Mouse (Mus musculus) inflammation-experienced regulatory T-cells, adult 6 months (primary cell): ENCODE results near the gene Hcn2. TPM values are rescaled to one million over a fixed set of nuclear protein-coding genes. Genes with fewer than 3 reads are reported as not detected.

Experiments
- ATAC-seq: one replicate; pipeline ENCODE4 v1.8.0; 2017
- polyA plus RNA-seq, 3 experiments: library from polyadenylated mRNA; unstranded; fragments of 100-300 nt; shearing (Covaris generic); gene quantifications; one replicate each; pipeline ENCODE4 v1.2.1; 2017

Hcn2 gene
- not detected for polyA plus RNA-seq

DNA sequence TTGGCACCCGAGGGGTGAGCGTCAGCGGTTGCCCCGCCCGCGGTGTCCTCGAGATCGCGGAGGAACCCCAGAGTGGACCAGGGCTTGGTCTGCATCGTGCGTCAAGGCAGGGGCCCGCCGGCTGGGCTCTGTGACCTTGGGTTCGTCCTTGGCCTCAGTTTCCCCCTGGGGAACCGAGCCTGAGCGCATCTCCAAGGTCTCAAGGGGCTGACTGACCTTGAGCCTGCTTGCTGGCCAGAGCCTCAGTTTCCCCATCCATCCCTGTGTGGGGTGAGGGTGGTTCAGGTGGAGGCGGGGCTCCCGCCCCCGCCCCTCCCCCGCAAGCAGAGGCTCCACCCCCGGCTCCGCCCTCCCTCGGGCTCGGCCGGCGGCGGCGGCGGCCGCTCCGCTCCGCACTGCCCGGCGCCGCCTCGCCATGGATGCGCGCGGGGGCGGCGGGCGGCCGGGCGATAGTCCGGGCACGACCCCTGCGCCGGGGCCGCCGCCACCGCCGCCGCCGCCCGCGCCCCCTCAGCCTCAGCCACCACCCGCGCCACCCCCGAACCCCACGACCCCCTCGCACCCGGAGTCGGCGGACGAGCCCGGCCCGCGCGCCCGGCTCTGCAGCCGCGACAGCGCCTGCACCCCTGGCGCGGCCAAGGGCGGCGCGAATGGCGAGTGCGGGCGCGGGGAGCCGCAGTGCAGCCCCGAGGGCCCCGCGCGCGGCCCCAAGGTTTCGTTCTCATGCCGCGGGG is at the start of gene Hcn2:
Hcn2 (plus strand) TSS at position 381 of the 734 bp plus-strand sequence.
- ATAC-seq, result no peak

DNA sequence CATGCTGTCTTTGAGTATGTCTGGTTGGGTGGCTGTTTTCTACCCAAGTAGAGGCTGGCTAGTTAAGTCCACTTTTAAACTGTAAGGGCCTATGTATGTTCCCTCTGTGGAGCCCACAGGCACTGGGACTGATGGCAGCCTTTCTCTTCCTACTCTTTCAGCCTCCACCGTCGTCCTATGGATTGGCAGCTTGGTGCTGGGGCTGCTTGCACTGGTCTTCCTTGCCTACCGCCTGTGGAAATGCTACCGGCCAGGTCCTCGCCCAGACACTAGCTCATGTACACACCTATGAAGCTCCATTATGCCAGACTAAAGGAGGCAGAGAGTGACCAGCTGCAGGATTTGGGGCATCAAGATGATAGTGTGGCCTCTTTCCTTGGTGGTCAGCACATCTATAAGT is 48.4 kb upstream of the Hcn2 start:
- ATAC-seq, result no peak

DNA sequence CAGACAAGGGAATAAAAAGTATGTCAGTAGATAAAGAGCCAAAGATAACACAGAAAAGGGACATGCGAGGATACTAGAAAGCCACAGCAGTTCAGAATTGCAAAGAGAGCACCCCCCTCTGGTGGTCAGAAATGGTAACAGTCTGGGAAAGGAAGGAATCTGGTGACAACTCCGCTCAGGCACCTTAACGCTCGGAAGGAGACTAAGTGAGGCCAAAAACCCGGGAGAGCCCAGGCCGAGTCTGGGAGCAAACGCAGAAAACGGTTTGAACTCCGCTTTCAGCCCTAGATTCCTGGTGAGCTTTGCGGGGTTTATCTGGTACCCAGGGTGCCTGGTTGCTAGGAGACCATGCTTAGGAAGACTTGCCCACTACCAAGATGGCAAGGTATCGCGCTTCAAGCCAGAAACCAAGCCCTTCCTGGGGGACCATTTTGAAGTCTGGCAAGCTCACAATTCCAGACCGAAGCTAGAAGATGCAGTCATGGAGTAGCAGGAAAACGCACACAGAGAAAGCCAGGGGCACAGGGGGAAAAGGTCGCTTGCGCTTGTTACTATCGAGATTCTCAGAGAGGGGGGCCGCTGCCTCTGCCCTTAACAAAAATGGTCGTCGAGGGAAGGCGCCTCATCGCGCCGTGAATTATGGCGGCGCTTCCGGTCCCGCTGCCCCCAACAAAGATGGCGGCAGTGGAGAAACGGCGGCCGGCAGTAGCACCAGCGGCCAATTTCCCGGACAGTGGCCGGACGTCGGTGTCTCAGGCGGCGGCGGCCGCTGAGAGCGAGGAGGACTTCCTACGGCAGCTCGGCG is 47.5 kb upstream of the Hcn2 start, which contains the start of gene Tpgs1:
Tpgs1 (plus strand) TSS at position 599 of the 805 bp plus-strand sequence.
- ATAC-seq, result peak; percentile 94

DNA sequence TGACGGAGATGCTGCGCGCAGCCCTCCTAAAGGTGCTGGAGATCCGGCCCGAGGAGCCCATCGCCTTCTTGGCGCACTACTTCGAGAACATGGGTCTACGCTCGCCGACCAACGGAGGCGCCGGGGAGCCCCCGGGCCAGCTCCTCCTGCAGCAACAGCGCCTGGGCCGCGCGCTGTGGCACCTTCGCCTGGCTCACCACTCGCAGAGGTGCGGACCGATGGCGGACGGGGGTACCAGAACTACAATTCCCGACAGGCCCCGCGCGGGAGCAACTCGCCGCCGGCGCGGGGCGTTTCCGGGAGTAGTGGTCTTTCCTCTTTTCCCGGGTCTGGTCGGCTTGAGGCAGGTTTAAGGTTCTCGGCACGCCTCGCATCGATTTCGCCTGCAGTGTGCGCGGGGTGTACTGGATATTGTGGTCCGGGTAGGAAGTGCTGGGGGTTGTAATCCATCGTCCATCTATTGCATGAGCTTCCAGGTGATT is 46.8 kb upstream of the Hcn2 start:
- ATAC-seq, result peak; percentile 30

DNA sequence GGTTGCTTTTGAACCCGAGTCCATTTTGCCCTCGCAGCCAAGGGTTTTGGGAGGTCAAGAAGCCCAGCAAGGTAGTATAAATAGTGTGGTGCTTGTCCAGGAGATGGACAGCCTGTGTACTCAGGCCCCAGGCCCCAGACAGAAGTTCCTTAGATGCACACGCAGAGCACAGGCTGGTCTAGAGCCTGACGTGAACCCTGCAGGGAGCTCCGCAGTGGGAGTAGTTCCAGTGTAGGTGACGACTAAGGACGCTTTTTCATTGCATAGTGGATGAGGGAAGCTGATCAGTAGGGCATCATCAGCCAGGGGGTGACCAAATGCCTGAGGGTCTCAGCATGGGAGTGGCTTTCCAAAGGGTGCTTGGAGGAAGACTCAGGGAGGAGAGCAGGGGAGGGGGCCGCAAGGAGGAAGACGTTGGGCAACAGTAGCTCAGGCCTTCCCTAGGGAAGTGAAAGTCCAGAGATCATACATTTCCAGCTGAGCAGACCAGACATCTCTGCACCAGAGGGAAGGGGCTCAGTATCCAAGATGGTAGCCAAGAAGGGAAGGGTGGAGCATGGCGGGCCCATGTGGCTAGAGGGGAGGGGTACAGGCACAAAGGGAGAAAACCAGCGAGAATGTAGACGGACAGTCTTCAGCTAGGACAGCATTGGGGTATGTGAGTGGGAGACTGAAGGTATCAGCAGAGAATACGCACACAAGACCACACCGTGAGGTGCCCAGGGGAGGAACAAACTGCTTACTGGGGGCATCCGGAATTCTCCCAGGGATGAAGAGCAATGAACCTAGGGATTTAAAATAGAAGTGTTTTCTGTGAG is 46.2 kb upstream of the Hcn2 start:
- no peak for ATAC-seq

DNA sequence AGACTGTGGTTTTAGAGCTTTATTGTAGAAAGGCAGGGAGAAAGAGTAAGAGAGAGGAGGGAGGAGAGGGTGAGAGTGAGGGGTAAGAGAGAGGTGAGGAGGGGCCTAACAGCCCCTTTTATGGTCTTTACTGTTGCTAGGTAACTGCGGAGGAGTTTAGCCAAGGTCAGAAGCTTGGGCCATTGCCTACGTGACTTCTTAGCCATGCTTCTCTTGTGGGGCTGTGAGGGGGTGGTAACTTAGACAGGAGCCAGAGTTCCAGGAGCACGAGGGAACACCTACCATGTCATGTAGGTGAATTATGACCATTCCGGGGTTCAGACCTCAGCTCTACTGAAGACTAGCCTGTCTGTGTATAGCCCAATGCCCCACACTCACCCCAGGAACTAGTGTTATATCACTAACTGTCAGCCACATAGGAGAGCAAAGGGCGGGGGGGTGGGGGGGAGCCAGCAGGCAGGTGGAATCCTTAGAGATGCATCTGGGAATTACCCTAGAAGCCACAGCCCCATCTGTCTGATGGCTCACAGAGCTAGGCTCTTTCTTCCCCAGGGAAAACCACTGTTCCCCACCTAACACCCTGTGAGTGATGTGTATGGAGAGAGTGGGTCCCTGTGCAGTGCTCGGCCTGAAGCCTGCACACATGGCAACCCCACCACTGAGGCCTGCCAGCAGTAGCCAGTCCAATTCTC is 44.9 kb upstream of the Hcn2 start:
- ATAC-seq, result no peak

DNA sequence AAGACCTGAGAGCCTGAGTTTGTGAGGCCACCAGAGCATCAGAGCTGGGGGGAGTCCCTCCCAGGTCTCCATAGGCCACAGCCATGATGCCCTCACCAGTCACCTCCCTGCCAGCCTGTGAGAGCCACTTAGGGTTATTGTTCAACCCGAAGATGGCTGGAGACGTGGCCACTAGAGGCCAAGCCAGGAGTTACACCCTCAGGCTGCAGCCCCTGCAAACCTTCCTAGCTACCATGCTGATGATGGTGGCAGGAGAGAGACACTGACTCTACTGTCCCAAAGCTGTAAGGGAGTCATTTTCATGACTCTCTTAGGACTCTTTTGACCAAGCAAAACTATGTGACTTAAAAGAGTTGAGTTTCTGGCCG is 44.4 kb upstream of the Hcn2 start:
- ATAC-seq, result no peak

DNA sequence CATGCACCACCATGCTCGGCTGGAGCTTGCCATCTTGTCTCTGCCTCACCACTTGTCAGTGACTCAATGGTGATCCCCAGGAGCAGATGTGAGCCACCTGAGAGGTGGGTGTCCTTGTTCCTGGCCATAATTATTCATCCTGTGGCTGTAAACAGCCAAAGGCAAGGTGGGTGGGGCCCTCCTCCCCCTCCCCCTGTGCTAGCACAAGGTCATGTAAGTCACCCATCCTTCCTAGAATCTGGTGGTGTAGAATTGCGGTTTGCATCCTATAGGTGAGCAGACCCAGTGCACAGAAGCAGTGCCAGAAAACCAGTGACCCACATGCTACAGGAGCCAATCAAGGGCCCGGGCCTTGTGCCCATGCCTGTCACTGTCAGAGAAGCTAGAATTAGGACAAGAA is 43.4 kb upstream of the Hcn2 start:
- no peak for ATAC-seq

DNA sequence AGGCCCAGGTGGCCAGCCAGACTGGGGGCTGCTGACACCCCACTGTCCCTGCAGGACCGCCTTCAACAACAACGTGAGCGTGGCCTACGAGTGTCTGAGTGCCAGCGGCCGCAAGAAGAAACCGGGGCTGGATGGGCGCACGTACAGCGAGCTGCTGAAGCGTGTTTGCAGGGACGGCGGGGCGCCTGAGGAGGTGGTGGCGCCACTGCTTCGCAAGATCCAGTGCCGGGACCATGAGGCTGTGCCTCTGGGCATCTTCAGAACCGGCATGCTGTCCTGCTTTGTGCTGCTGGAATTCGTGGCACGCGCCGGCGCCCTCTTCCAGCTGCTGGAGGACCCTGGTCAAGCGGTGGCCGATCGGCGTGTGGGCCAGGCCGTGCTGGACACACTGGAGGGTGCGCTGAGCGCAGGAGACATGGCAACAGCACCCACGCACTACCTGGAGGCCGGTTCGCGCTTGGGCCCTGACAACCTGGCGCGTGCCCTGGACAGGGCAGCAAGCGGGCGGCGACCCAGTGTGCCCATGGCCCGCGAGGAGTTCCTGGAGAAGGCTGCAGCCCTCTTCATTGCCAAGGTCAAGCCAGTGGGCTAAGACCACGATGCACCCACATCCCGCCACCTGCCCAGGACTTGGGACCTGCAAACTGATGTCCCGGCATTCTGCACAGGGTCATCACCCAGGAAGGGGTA is 40.9 kb upstream of the Hcn2 start:
- ATAC-seq, result no peak

DNA sequence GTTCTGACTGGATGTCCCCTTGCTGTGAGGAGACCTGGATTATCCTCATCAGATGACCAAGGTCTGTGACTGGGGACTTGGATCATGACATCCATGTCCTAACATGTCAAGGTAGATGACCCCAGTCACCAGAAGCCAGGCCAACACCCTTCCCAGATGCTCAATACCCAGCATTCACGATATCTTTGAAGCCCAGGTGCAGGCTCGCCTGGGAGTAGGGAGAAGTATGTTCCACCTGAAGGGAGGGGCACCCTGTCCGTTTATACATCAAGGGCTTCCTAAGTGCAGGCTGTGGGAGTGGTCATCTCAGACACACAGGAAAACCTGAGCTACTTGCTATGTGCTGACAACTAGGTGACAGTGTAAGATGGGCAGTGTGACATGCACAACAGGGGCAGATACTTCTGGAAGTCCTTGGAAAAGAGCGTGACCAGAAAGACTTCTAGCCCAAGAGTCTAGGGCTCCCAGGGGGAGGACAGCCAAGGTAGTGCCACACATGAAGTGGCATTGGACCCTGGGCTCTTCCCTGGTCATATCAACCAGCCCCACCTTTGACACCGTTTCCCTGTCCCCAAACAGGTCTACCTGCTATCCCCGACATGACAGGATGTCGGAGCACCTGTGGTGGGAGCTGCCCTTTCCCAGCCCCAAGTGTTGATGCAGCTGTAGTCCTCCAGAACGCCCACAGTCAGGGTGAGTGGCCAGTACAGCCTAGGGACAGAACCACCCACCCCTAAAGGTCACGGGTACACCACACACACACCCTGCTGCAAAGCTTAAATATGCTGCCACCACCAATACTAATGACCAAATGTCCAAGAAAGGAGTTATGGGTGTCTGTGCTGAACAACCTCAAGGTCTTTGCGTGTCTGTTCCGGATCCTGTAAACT is 35.6 kb upstream of the Hcn2 start:
- ATAC-seq, result peak; percentile 7

DNA sequence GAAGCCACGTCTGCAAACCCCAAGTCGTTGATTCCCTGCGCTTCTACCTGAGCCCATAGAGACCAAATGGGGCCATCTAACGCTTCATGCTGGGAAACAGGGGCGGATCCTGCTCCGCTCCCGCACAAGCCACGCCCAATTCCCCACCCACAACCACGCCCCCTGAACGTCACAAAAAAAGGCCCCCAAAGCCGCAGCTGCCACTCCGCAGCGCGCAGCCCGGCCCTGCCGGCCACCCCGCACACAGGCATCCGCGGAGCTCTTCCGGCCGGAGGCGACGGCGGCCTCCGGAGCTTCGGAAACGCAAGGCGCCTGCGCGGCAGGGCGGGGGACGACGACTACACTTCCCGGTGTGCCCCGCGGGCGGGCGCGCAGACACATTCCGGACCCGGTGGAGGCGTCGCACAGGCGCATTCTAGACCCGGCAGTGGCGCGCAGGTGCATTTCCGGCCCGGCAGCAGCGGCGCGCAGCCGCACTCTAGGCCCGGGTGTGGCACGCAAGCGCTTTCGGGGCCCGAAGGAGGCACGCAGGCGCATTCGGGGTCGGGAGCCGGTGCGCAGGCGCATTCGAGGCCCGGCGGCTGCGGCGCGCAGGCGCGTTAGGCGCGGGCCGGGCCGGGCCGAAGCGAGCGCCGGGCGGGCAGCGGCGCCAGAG is 34.7 kb upstream of the Hcn2 start, which contains the start of gene Cdc34:
Cdc34 (plus strand) TSS at position 605 of the 655 bp plus-strand sequence.
- peak; percentile 89 for ATAC-seq

DNA sequence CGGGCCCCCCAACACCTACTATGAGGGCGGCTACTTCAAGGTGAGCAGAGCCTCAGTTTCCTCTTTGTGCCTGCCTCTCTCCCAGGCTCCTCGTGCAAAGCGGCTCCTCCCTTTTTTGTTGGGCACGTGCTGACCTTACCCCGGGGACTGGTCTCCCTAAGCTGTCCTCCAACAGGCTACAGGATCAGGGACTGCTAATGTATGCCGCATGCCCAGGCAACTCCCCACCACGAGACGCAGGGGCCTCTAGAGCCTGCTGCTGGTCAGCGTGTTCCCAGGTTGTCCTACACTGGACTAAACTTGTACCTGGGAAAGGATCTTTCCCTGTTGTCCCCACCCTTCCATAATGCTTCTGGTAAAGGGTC is 33.9 kb upstream of the Hcn2 start:
- ATAC-seq, result no peak

DNA sequence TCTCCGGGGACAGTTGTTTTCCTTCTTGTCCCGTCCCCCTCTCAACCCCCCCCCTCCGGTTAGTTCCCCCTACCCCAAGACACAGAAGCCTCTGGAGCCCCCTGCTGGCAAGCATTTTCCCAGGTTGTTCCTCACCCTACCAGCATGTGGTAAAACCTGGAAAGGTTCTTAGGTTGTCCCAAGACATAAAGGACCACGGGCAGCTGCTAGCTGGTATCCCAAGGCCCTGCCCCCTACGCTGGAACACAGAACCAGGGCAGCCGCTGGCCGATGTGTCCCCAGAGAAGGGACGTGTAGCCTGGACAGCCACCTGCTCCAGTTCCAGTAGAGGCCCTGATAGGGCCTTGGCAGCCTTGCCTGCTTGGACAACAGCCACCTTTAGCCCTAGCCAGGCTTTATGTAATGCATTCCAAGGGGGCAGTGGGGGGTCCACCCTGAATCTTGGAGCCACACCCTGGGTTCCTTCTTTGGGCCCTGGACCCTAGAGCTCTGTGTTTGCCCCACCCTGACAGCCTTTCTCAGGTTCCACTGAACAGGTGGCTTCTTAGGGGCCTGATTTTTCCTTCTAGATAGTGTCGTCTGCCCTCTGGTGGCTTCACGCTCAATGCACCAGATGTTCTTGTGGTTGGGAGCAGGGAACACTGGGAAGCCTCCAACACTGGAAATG is 33.4 kb upstream of the Hcn2 start:
- no peak for ATAC-seq

DNA sequence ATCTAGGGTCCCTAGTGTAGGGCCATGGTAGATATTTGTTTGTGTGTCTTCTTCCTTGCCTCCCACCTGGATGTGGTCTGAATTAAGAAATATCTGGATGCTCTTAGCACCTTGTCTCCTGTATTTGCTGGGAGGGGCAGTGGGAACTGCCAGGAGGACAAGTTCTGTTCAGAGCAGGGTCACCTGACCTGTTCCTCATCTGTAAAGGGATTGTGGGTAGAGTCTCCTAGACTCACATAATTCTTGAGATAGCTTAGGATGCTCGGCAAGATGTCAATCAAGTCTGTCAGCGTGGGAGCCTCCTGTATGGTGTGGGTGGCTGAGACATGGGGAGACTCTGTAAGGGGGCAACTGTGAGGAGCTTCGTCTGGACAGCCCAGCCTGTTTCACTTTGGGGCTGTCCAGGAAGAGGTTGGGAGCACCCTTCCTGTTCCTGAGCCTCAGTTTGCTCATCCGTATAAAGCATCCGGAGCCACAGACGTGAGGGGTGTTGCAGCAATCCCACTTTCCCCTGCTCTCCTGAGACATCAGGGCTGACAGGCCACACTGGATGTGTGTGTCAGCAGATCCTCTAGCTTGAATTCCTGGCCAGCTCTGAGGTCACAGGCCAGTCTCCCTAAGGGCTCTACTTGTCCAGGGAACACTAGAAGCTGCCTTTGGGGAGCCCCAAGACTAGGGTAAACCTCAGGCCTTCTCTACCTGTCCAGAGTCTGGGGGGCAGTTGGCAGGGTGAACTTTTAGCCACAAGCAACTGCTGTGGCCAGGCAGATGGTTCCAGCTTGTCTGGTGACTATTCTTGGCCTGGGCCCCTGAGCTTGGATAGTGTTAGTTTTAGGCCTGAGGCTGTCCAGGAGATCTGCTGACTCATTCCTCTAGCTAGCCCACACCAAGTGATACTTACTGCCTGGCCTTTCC is 32.5 kb upstream of the Hcn2 start:
- no peak for ATAC-seq

DNA sequence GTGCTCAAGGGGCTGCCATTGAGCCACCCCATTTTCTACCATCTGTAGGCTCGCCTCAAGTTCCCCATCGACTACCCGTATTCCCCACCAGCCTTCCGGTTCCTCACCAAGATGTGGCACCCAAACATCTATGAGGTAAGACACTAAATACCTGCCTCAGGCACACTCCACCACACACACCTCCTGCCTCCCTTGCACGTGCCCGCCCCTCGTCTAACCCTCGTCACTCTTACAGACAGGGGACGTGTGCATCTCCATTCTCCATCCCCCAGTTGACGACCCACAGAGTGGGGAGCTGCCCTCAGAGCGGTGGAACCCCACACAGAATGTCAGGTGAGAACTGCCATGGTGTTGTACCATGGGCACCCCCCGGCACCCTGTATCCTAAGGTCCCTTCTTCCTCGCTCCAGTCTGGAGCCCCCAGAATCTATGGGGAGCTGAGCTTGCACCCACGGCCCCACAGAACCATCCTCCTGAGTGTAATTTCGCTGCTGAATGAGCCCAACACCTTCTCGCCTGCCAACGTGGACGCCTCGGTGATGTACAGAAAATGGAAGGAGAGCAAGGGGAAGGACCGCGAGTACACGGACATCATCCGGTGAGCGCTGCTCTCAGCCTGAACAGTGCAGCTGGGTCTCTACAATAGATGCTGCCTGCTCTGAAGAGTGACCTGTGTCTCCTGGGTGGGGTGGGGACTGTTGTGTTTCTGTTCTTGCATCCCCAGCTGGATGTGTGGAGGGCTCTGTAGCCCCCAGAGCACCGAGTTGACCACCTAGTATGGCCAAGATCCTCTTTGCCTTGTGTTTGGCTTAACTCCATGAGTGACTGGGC is 31.4 kb upstream of the Hcn2 start:
- ATAC-seq, result no peak

DNA sequence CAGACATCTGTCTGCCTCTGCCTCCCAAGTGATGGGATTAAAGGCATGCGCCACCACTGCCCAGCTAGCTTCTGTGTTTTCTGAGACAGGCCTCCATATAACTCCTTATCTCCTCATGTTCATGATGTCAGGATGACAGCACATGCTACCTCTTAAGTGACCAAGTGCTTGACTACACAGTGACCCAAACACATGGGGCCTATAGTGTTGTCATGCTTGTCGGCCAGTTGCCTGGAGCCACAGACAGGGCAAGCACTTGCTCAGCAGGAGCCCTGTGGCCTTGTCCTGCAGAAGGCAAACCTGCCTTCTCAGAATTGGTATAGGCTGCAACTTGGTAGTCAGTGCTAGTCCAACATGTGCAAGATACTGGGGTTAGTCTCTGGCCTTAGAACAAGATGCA is 30.2 kb upstream of the Hcn2 start:
- ATAC-seq, result no peak

DNA sequence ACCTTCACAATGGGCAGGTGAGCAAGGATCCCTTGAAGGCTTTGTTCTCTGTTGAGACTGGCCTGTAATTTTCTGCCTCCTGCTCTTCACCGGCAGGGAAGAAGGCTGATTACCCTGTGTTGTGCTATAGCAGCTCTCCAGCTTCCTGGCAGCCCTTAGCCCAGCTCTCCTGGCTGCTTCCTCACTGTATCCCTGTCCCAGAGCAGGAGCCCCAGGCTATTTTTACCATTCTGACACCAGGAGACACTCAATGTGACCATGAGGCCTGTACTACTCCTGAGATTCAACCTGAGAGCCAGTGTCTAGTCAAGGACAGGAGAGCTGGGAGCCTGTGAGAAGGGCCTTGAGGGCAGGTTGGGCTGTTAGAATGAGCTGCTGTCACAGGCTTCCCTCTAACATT is 29.7 kb upstream of the Hcn2 start:
- ATAC-seq, result no peak

DNA sequence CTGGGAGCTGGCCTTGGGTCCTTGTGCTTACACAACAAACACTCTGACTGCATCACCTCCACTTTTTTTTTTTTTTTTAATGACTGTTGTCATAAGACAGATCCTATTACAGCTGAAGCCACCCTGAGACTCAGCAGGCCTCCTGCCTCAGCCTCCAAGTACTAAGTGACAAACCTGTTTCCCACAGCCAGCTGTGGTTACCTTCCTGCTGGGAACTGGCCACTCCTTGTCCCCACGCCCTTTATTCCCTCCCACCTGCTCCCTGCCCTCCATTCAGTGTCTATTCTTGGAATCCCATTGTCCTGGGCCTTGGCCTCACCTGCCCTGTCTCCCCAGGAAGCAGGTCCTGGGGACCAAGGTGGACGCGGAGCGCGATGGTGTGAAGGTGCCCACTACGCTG is 28.9 kb upstream of the Hcn2 start:
- no peak for ATAC-seq
